Mouse (Mus musculus): ENCODE results near the gene Eid1. TPM values are rescaled to one million over a fixed set of nuclear protein-coding genes. Genes with fewer than 3 reads are reported as not detected.
A peak's percentile ranks its signal among the peaks of the same experiment; 100 is the strongest.

Gene Eid1
- polyA plus RNA-seq (2012; rRNA removed), result 5.4 and 5.6 TPM in 2 replicates

DNA sequence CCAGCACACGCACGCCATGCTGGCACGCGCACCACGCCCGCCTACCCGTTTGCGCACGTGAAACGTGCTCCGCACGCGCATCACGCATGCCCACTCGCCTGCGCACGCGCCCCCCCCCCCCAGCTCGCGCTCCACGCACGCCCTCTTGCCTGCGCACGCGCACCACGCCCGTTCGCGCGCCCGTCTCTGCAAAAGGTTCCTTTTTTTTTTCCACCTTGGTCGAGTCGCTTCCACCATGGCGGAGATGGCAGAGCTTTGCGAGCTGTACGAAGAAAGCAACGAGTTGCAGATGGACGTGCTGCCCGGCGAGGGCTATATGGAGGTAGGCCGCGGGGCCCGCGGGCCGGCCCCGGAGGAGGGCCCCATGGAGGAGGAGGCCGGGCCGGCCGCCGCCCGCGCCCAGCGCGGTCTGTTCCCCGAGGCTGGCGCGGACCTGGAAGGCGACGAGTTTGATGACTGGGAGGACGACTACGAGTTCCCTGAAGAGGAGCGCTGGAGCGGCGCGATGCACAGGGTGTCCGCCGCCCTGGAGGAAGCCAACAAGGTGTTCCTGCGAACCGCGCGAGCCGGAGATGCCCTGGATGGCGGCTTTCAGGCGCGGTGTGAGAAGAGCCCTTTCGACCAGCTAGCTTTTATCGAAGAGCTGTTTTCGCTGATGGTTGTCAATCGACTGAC, at the start of gene Eid1:
Gene Eid1 (plus strand): TSS at position 139 of the 675 bp plus-strand sequence.
- peak; percentile 33 for DNase-seq (ENCODE audit: low read depth, low spot score)
- 2% methylated on average over 64 of the region's 79 CpGs for WGBS

DNA sequence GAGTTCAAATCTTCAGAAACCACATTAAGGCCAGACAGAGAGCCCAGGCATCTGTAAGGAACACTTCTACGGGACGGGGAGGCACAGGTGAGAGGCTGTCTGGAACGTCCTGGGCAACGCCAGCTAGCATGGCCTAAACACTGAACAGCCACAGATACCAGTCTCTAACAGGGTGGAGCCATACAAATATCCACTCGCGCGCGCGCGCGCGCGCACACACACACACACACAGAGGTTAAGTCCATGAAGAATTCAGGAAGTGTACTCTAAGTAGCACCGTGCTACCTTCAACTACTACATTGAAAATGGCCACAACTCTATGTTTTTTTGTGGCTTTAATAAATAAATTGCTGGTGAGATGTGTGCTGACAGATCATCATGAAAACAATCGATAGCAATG, 49.7 kb upstream of the Eid1 start:
- no peak for DNase-seq (ENCODE audit: low read depth, low spot score)
- 92% methylated on average over 15 of the region's 15 CpGs for WGBS

DNA sequence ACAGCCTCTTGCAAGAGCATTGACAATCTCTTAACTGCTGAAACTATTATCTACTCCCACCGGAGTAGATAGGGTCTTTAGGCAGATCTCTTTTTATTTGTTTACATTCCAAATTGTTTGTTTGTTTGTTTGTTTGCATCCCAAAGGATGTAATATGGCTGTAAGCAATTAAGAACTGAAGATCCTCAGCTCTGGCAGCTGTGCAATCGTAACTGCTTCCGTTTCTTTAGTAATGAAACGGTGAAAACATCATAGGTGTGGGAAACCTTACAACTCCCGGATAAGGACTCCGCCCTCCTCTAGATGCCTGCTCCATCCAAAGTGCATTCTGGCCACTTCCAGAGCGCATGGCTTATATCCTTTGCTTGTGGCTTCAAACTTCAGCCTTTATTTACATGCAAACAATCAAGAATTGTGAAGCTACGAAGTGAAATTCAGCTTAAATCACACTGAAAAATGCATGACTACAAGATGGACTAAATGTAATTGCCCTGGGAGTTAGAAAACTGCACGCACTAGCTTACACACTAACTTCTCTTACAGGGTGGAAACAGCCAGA, 48.7 kb upstream of the Eid1 start:
- 3% methylated on average over 9 of the region's 9 CpGs for WGBS
- DNase-seq (ENCODE audit: low read depth, low spot score), result no peak

DNA sequence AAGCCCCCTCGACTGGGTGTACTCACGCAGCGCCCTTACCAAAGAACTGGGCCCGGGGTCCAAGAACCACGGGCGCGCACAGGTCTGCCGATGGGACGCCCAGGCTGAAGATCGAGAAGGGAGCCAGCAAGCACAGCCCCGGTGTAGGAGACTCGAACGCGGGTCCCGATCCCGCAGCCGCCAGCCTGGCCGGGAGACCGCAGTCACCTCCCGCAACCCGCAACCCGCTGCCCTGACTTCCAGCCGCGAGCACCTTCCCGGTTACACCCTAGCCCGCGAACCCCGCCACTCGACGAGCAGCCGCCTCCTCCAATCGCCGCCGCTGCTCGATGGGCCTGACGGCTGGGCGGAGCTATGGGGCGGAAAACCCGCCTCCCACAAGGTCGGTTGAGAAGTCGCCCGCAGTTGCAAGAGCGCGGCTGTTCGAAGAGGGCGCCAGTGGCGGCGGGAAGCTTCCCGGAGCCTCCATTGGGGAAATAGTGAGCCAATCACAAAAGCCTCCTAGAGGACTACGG, 48.0 kb upstream of the Eid1 start, which contains the start of gene Cep152:
Gene Cep152 (minus strand): TSS at position 277 of the 515 bp plus-strand sequence.
- under 1% methylated on average over 50 of the region's 50 CpGs for whole genome bisulfite sequencing
- peak; percentile 87 for DNase-seq (ENCODE audit: low read depth, low spot score)

DNA sequence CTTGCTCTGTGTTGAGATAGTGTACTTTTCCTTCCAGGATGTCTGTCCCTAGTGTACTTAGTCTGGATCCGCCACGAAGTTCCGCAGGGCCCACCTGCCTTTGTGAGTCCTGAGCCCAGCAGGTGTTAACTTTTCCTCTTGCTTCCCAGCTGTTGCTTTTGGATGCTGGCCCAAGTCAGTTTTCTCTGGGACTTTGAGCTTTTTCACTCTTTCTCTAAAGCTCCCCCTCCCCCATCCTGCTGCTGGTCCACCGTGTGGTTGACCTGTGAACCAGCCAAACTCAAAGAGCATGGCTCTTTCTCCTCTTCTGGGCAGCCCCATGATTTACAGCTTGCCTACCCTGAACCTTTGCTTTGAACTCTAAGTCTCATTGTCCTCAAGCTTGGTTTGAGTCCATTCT, 46.4 kb upstream of the Eid1 start:
- DNase-seq (ENCODE audit: low read depth, low spot score), result no peak
- WGBS, result 43% methylated on average over 4 of the region's 4 CpGs

DNA sequence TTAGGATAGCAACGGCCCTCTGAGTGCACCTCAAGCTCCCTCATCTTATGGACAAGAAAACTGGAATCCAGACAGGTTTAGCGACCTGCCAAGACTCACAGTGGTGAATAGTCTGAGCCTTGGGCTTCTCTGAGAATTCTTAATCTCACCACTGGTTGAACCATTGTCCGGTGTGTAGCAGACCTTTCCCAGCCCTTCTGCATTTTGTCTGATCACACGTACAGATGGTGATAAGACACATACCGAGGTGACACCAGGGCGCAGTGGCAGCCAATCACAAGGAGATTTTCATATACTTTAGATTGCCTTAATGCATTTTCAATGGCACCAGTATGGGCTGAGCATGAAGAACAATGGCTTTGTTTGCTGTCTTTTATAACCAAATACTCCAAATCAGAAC, 44.4 kb upstream of the Eid1 start:
- no peak for DNase-seq (ENCODE audit: low read depth, low spot score)
- 70% methylated on average over 6 of the region's 6 CpGs for WGBS

DNA sequence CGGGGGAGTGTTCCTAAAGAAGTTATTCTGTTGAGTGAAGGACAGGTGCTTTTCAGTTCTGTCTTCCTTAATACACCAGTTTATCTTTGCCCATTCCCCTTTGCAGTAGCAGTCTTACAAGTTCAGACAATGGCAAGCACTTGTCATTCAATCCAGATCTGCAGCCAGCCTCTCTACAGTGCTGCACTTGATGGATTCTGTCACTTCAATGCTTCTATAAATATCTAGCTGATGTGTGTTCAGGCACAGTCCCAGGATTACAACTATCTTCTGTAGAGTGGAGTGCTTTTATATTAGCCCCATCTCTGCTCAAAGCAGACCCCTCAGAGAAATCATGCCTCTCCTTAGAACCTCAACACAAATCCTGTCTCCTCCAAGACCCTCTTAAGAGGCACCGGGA, 42.9 kb upstream of the Eid1 start:
- 96% methylated on average over 2 of the region's 2 CpGs for WGBS
- DNase-seq (ENCODE audit: low read depth, low spot score), result no peak

DNA sequence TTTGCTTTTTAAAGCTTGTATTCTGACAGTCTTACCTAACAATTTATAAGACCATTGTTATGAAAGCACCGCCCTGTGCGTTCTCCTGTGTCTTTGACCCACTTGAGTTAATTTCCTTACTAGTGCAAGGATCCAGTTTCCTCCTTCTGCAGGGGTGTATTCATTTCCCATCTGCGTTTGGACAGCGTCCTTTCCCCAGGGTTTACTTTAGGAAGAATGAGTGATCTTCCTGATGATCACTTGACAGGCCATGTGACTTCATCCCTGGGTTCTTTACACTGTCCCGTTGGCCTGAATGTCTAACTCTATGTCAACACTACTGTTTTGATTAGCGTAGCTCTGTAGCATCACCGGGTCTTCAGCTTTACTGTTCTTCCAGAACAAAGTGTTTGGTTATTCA, 35.6 kb upstream of the Eid1 start:
- no peak for DNase-seq (ENCODE audit: low read depth, low spot score)
- 24% methylated on average over 7 of the region's 7 CpGs for WGBS

DNA sequence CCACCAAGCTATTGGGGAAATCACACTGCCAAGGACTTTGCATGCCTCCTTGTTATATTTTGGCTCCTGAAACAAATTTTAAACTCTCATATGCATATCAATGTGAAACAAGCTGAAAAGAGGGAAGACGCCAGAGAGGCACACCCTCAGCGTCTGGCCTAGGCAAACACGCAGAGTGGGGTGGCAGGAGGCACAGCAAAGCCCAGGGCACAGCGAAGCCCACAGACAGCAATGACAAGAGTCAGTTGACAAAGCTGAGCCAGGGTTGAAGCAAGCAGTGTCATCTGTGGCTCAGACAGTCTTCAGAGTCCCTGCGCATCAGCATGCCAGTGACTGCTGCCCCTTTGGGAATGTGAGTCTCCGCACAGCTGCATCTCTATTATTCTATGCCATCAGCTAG, 28.0 kb upstream of the Eid1 start:
- WGBS, result 79% methylated on average over 6 of the region's 6 CpGs
- DNase-seq (ENCODE audit: low read depth, low spot score), result no peak

DNA sequence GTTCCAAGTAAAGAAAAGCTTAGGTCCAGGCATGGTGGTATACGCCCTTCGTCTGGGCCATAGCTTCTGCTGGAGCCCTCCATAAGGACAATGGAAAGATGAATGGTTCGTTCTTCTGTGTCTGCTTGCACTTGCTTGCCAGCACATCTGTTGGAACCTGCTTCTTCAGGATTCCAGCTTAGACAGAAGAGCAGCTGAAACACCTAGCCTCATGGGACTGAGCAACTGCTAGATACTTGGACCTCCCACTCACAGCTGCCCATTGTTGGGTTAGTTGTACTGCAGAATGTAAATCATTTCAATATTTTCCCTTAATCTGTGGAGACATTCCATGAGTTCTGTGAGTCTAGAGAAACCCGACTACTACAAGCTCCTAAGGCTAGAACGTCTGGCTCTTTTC, 22.9 kb upstream of the Eid1 start:
- WGBS, result 84% methylated on average over 5 of the region's 5 CpGs
- no peak for DNase-seq (ENCODE audit: low read depth, low spot score)

DNA sequence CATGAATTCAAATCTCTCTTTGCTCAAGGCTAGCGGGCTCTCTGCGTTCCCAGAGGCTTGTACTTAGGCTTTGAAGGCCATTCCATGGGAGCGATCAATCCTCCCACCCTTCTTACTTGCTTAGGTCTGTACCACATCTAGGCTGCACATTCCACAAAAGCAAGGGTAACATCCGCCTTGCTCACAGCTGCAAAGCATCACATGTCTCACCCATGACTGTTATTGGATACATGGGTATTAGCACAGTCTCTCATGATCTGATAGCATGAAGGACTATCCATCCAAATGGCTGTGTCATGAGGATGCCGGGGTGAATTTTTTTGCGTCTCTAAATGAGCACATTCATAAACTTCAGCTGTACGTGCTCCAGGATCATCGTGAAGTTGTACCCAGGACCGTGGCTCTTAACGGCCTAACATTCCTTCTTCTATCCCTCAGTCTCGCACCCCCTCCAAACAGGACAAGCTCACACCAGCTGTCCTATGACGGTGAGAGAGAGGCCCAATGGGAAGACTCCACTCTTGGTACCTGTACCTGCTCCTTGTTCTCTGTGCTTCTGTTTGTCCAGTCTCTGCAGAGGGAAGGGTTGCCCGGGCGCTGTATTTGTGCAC, 22.0 kb upstream of the Eid1 start:
- 87% methylated on average over 14 of the region's 14 CpGs for WGBS
- DNase-seq (ENCODE audit: low read depth, low spot score), result no peak

DNA sequence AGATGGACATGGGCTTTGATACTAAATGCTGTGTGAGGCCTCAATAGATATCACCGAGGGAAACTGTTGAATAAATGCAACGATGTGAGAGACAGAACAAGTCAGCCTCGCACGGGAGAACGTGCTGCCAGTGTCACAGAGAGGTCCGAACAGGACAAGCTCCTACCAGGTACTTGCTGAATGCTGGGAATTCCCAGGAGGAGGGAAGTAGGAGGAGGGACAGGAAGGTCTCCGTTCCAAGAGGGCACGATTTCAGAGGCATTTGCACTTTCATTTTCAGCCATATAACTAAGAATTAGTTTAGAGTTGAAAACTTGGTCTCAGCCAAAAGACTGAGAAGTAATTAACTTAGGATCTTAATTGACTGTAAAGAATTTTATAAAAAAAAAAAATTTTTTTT, 21.3 kb upstream of the Eid1 start:
- no peak for DNase-seq (ENCODE audit: low read depth, low spot score)
- 64% methylated on average over 8 of the region's 8 CpGs for WGBS

DNA sequence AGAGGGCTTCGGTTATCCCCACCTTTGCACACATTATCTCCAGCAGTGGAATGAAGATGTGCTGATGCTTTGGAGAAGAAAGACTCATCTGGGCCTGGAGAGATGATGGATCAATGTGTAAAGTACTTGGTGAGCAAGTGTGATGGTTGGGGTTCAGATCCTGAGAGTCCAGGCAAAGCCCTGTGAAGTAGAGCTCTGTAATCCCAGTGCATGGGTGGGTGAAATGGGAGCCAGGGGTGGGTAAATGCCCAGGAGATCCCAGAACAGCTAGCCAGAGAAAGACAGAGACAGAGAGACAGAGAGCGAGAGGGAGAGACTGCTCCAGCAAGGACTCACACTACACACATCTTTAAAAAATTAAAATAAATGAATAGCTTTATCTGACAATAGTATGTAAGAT, 19.6 kb upstream of the Eid1 start:
- 94% methylated on average over 2 of the region's 2 CpGs for WGBS

DNA sequence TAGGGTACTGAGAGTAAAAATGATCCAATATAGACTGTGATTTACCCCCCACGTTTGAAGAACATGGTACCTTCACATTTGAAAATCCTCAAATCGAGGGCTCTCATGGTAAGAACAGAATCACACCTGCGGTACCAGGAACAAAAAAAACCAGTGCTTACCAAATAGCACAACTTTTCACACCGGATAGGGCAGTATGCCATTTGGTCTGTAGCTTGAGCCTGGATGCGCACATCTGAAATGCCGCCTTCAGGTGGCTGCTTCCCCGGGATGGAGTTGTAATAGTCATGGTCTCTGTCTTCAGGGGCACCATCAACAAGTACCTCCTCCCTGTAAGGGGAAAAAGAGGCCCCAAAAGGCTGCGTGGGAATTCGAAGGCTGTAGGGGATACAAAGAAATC, 17.5 kb upstream of the Eid1 start:
- WGBS, result 84% methylated on average over 9 of the region's 9 CpGs
- no peak for DNase-seq (ENCODE audit: low read depth, low spot score)

More for the DNA sequence above, 19.6 kb upstream of the Eid1 start:
- no peak for DNase-seq (ENCODE audit: low read depth, low spot score)

DNA sequence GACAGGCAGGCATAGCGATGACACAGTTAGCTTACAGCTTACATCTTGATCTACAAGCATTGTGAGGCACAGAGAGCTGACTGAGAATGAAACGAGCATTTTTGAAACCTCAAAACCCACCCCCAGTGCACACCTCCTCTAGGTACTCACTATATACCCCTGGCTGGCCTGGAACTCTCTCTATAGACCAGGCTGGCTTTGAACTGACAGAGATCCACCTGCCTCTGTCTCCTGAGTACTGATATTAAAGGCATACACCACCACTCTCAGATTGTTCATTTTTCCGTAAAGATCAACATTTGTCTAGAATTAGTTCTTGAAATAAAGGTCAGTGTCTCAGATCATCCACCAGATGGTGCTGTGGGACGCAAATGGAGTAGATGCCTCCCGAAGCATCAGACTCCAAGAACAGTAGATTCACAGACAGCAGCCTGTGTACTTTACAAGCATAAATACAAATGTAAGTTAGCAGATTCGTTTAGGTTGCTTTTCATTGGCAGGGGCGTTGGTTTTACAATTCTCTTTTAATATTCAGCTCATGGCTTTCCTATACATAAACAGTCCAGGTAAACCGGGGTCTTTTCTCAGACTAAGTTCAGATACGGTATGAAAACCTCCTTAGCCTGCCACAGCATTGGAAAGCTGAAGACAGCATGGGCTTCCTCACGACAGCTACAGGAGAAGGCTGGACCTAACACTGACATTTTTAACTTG, 12.9 kb upstream of the Eid1 start:
- DNase-seq (ENCODE audit: low read depth, low spot score), result peak; percentile 51
- 10% methylated on average over 10 of the region's 10 CpGs for WGBS

DNA sequence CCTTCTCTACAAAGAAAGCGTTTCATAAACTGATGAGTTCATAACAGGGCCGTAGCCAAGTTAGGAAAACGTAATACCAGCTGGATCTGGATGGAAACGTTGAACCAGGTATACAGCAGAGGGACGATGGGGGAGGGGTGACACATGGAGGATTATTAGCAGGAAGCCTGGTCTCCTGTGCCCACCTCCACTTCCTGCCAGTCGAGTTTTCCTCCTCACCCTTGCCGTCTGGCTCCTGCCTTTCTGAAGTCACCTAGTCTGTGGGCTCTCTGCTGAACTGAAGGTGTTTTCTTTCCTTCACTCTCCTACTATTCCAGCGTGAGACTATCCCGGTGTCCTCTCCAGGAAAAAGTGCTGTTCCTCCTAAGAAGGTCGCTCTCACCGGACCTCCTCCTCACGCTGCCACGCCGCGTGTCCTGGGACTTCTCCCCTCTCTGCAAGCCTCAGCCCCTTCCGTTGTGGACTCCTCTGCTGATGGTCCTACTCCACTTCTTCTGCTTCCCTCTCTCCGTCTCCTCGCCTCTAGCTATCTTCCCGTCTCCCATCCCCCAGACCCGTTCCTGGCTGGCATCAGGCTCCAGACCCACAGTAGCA, 12.3 kb upstream of the Eid1 start:
- no peak for DNase-seq (ENCODE audit: low read depth, low spot score)
- WGBS, result 40% methylated on average over 20 of the region's 20 CpGs

DNA sequence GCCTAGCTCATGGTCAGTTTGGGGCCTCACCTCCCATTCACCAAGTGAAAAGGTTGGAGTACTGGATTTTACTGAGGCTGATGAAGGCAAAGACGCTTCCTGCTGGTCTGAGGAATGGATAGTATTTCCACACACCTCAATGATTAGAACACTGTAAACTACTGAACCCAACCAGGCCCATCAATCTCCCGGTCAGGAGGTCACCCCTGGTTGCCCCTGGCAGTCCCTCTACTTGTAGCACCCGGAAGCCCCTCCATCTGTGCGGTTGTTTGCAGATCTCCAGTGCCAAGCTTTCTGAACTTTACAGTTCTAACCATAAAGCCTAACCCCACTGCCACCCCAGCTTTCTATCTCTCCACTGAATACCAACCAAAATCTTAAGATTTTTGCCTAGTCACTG, 11.7 kb upstream of the Eid1 start:
- WGBS, result 61% methylated on average over 4 of the region's 4 CpGs

DNA sequence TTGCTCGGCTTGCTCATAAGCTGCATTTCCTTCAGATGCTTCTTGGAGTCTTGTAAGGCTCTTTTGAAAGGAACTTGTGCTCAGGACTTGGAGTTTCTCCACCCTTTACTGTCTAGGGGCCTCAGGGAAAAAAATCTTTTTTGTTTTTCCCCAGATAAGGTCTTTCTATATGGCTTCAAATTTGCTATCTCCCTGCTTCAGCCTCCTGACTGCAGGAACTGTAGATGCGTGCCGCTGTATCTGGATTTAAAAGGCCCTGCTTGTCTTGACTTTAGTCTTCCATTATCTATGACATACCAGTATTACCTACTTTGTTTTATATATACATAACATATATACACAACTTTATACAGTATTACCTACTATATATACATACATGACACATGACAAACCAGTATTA, 10.4 kb upstream of the Eid1 start:
- WGBS, result 91% methylated on average over 3 of the region's 3 CpGs
- DNase-seq (ENCODE audit: low read depth, low spot score), result no peak

More for the DNA sequence above, 11.7 kb upstream of the Eid1 start:
- DNase-seq (ENCODE audit: low read depth, low spot score), result no peak

DNA sequence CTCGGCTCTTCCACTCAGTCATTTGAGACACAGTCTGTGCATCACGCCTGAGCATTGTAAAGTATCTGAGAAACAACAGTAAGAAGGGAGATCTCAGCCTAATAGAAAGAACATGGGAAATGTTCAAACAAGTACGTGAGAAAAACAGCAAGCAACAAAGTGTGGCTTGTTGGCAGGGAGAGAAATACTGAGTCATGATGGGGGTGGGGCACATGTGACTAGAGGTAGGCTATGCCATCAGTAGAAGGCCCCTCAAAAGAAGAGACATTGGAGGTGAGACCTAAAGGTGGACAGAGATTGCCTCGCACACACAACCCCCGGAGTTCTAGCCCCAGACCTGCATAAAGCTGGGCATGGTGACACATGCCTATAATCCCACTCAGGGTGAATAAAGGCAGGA, 7.7 kb upstream of the Eid1 start:
- no peak for DNase-seq (ENCODE audit: low read depth, low spot score)

DNA sequence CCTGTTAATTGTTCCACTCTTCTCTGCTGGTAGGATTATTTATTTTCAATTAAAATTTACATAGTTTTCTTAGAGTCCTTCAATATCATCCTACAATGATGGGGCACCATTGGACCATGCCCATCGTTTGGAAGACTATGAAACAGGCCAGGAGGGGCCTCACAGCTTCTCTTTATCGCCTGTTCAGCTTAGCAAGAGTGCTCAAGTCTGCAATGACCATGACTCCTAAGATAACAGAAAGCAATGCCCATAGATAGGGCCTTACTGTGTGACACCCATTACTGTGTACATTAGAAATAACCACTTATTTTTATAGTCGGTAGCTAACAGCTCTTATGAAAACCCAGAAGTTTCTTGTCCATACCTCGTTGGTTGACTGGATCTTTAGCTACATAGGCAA, 7.0 kb upstream of the Eid1 start:
- 73% methylated on average over 4 of the region's 4 CpGs for WGBS
- no peak for DNase-seq (ENCODE audit: low read depth, low spot score)

More for the DNA sequence above, 7.7 kb upstream of the Eid1 start:
- WGBS, result 82% methylated on average over 5 of the region's 5 CpGs
